Mouse (Mus musculus): ENCODE measurements around the gene Dhx35. TPM values are rescaled to one million over a fixed set of nuclear protein-coding genes. Genes with fewer than 3 reads are reported as not detected.

Gene Dhx35
- polyA plus RNA-seq, 1 experiment = 55.5 TPM

GRCm38 (mm10) chr2:158774886-158775285 lies 19.7 kb upstream of the Dhx35 start:
- Histone ChIP-seq H3K9me3 (replicated peaks; ENCODE audit: control insufficient read depth, insufficient read depth, low read length, poor library complexity, severe bottlenecking) (no peaks in the 10 kb centered on the region), H3K27ac (ENCODE audit: insufficient read depth, low read length) (no peak overlapping the region), H3K27me3 (ENCODE audit: control insufficient read depth, insufficient read depth, low read length, poor library complexity, severe bottlenecking) (no peaks in the 10 kb centered on the region), H3K4me1 (ENCODE audit: control insufficient read depth, insufficient read depth, low read length) (peaks cover 6% of the 10 kb centered on the region), H3K9ac (ENCODE audit: low read depth, poor library complexity, severe bottlenecking) (no peak overlapping the region), H3K36me3 (ENCODE audit: control insufficient read depth, insufficient read depth, low read length, poor library complexity, severe bottlenecking) (peaks cover 1% of the 10 kb centered on the region; the same call in 1 of the 2 replicates), H3K4me3 (ENCODE audit: low read depth, low read length) (no peak overlapping the region)
- TF ChIP-seq POLR2A (IDR thresholded peaks at IDR 0.05; ENCODE audit: insufficient read depth, low read length) (no peak), EP300 (IDR thresholded peaks at IDR 0.05; ENCODE audit: insufficient read depth, low read depth, low read length) (no peak), CTCF (IDR thresholded peaks at IDR 0.05; ENCODE audit: low read depth, low read length) (no peak)

- Histone ChIP-seq H3K9ac (ENCODE audit: low read depth, poor library complexity, severe bottlenecking) (no peak overlapping the region), H3K36me3 (ENCODE audit: control insufficient read depth, insufficient read depth, low read length, poor library complexity, severe bottlenecking) (peaks cover 13% of the 10 kb centered on the region), H3K9me3 (replicated peaks; ENCODE audit: control insufficient read depth, insufficient read depth, low read length, poor library complexity, severe bottlenecking) (no peaks in the 10 kb centered on the region), H3K4me3 (ENCODE audit: low read depth, low read length) (no peak overlapping the region), H3K4me1 (ENCODE audit: control insufficient read depth, insufficient read depth, low read length) (peaks cover 2% of the 10 kb centered on the region), H3K27ac (ENCODE audit: insufficient read depth, low read length) (no peak overlapping the region), H3K27me3 (ENCODE audit: control insufficient read depth, insufficient read depth, low read length, poor library complexity, severe bottlenecking) (no peaks in the 10 kb centered on the region)
- TF ChIP-seq POLR2A (IDR thresholded peaks at IDR 0.05; ENCODE audit: insufficient read depth, low read length) = no peak
- no peak for TF ChIP-seq EP300 (IDR thresholded peaks at IDR 0.05; ENCODE audit: insufficient read depth, low read depth, low read length)
Observed at GRCm38 (mm10) chr2:158776716-158777115, 17.9 kb upstream of the Dhx35 start.

GRCm38 (mm10) chr2:158777490-158777889 lies 17.1 kb upstream of the Dhx35 start:
- Histone ChIP-seq H3K4me1 (ENCODE audit: control insufficient read depth, insufficient read depth, low read length) (peaks cover 2% of the 10 kb centered on the region), H3K9ac (ENCODE audit: low read depth, poor library complexity, severe bottlenecking) (no peak overlapping the region), H3K36me3 (ENCODE audit: control insufficient read depth, insufficient read depth, low read length, poor library complexity, severe bottlenecking) (peaks cover 15% of the 10 kb centered on the region), H3K27me3 (ENCODE audit: control insufficient read depth, insufficient read depth, low read length, poor library complexity, severe bottlenecking) (no peaks in the 10 kb centered on the region), H3K27ac (ENCODE audit: insufficient read depth, low read length) (no peak overlapping the region), H3K4me3 (ENCODE audit: low read depth, low read length) (no peak overlapping the region), H3K9me3 (replicated peaks; ENCODE audit: control insufficient read depth, insufficient read depth, low read length, poor library complexity, severe bottlenecking) (no peaks in the 10 kb centered on the region)
- no peak for TF ChIP-seq POLR2A (IDR thresholded peaks at IDR 0.05; ENCODE audit: insufficient read depth, low read length)
- no peak for TF ChIP-seq CTCF (IDR thresholded peaks at IDR 0.05; ENCODE audit: low read depth, low read length)
- no peak for TF ChIP-seq EP300 (IDR thresholded peaks at IDR 0.05; ENCODE audit: insufficient read depth, low read depth, low read length)

- TF ChIP-seq CTCF (IDR thresholded peaks at IDR 0.05; ENCODE audit: low read depth, low read length) (no peak), POLR2A (IDR thresholded peaks at IDR 0.05; ENCODE audit: insufficient read depth, low read length) (no peak), EP300 (IDR thresholded peaks at IDR 0.05; ENCODE audit: insufficient read depth, low read depth, low read length) (no peak)
- no peak overlapping the region for H3K27ac ChIP-seq (ENCODE audit: insufficient read depth, low read length)
- peaks cover 20% of the 10 kb centered on the region for H3K36me3 ChIP-seq (ENCODE audit: control insufficient read depth, insufficient read depth, low read length, poor library complexity, severe bottlenecking)
- no peaks in the 10 kb centered on the region for H3K27me3 ChIP-seq (ENCODE audit: control insufficient read depth, insufficient read depth, low read length, poor library complexity, severe bottlenecking)
- H3K9ac ChIP-seq (ENCODE audit: low read depth, poor library complexity, severe bottlenecking) = no peak overlapping the region
- H3K4me1 ChIP-seq (ENCODE audit: control insufficient read depth, insufficient read depth, low read length) = peaks cover 2% of the 10 kb centered on the region
- no peaks in the 10 kb centered on the region for H3K9me3 ChIP-seq (replicated peaks; ENCODE audit: control insufficient read depth, insufficient read depth, low read length, poor library complexity, severe bottlenecking)
- no peak overlapping the region for H3K4me3 ChIP-seq (ENCODE audit: low read depth, low read length)
Observed at GRCm38 (mm10) chr2:158778349-158778748, 16.3 kb upstream of the Dhx35 start.

- H3K9ac ChIP-seq (ENCODE audit: low read depth, poor library complexity, severe bottlenecking) = no peak overlapping the region
- no peak for TF ChIP-seq POLR2A (IDR thresholded peaks at IDR 0.05; ENCODE audit: insufficient read depth, low read length)
- TF ChIP-seq CTCF (IDR thresholded peaks at IDR 0.05; ENCODE audit: low read depth, low read length) = no peak
- TF ChIP-seq EP300 (IDR thresholded peaks at IDR 0.05; ENCODE audit: insufficient read depth, low read depth, low read length) = no peak
- H3K4me1 ChIP-seq (ENCODE audit: control insufficient read depth, insufficient read depth, low read length) = peaks cover 2% of the 10 kb centered on the region
- H3K9me3 ChIP-seq (replicated peaks; ENCODE audit: control insufficient read depth, insufficient read depth, low read length, poor library complexity, severe bottlenecking) = no peaks in the 10 kb centered on the region
- H3K27me3 ChIP-seq (ENCODE audit: control insufficient read depth, insufficient read depth, low read length, poor library complexity, severe bottlenecking) = no peaks in the 10 kb centered on the region
- H3K4me3 ChIP-seq (ENCODE audit: low read depth, low read length) = no peak overlapping the region
- H3K27ac ChIP-seq (ENCODE audit: insufficient read depth, low read length) = no peak overlapping the region
- peaks cover 30% of the 10 kb centered on the region for H3K36me3 ChIP-seq (ENCODE audit: control insufficient read depth, insufficient read depth, low read length, poor library complexity, severe bottlenecking)
Observed at GRCm38 (mm10) chr2:158781126-158781525, 13.5 kb upstream of the Dhx35 start.

GRCm38 (mm10) chr2:158786927-158787795 lies 7.4 kb upstream of the Dhx35 start:
- H3K36me3 ChIP-seq (ENCODE audit: control insufficient read depth, insufficient read depth, low read length, poor library complexity, severe bottlenecking) = peaks cover 15% of the 10 kb centered on the region; the same call in 1 of the 2 replicates
- no peaks in the 10 kb centered on the region for H3K27me3 ChIP-seq (ENCODE audit: control insufficient read depth, insufficient read depth, low read length, poor library complexity, severe bottlenecking)
- no peak overlapping the region for H3K9ac ChIP-seq (ENCODE audit: low read depth, poor library complexity, severe bottlenecking)
- no peak overlapping the region for H3K27ac ChIP-seq (ENCODE audit: insufficient read depth, low read length)
- TF ChIP-seq EP300 (IDR thresholded peaks at IDR 0.05; ENCODE audit: insufficient read depth, low read depth, low read length) = no peak
- no peak for TF ChIP-seq CTCF (IDR thresholded peaks at IDR 0.05; ENCODE audit: low read depth, low read length)
- TF ChIP-seq POLR2A (IDR thresholded peaks at IDR 0.05; ENCODE audit: insufficient read depth, low read length) = no peak
- H3K4me3 ChIP-seq (ENCODE audit: low read depth, low read length) = no peak overlapping the region
- H3K4me1 ChIP-seq (ENCODE audit: control insufficient read depth, insufficient read depth, low read length) = no peaks in the 10 kb centered on the region
- no peaks in the 10 kb centered on the region for H3K9me3 ChIP-seq (replicated peaks; ENCODE audit: control insufficient read depth, insufficient read depth, low read length, poor library complexity, severe bottlenecking)

Measured in ES-Bruce4 (cell line).